Mouse (Mus musculus) neural tube, embryonic 14.5 days (tissue): Measurements from ENCODE around the gene Dvl3. TPM values are rescaled to one million over a fixed set of nuclear protein-coding genes. Genes with fewer than 3 reads are reported as not detected.

Experiments used
- ATAC-seq: fragments of 200-750 bp; cut with Nextera tagmentation; 2 replicates; pipeline ENCODE4 v1.8.0; 2017; ENCODE audit warnings: low read depth, mild to moderate bottlenecking, moderate TSS enrichment, moderate library complexity
- H3K27ac ChIP-seq: fragments of 300-500 bp; sonication (generic); 2 replicates; pipeline ENCODE4 v1.5.1; 2014; ENCODE audit warnings: low read depth, mild to moderate bottlenecking, control low read depth, low read length, moderate library complexity, mixed read lengths
- H3K27me3 ChIP-seq: fragments of 300-500 bp; sonication (generic); 2 replicates; pipeline ENCODE4 v1.6.1; 2014; ENCODE audit warnings: low read length; ENCODE audit not compliant: control insufficient read depth, insufficient read depth
- H3K36me3 ChIP-seq: fragments of 300-500 bp; sonication (generic); 2 replicates; pipeline ENCODE4 v1.6.1; 2014; ENCODE audit warnings: low read length, mixed read lengths; ENCODE audit not compliant: control insufficient read depth, insufficient read depth
- H3K4me1 ChIP-seq: fragments of 300-500 bp; sonication (generic); 2 replicates; pipeline ENCODE4 v1.6.1; 2014; ENCODE audit warnings: low read length; ENCODE audit not compliant: control insufficient read depth, insufficient read depth
- H3K4me2 ChIP-seq: fragments of 300-500 bp; sonication (generic); 2 replicates; pipeline ENCODE4 v1.6.1; 2014; ENCODE audit warnings: mild to moderate bottlenecking, low read depth, low read length, control low read depth
- H3K4me3 ChIP-seq: fragments of 300-500 bp; sonication (generic); 2 replicates; pipeline ENCODE4 v1.5.1; 2014; ENCODE audit warnings: low read depth, low read length, control low read depth, mixed read lengths
- H3K9ac ChIP-seq: fragments of 300-500 bp; sonication (generic); replicated peaks from 2 replicates; pipeline ENCODE4 v1.6.1; 2014; ENCODE audit warnings: low read depth, mild to moderate bottlenecking, control low read depth, low read length, mixed read lengths
- H3K9me3 ChIP-seq: fragments of 300-500 bp; sonication (generic); 2 replicates; pipeline ENCODE4 v1.6.1; 2016; ENCODE audit warnings: low read length; ENCODE audit not compliant: control insufficient read depth
- WGBS: fragments of 180-500 bp; shearing (Covaris S2); extraction: QIAGEN DNeasy Blood & Tissue Kit; methylation state at CpG from one replicate; pipeline ENCODE4 v1.1.7; 2014; 5-methylcytosine and 5-hydroxymethylcytosine counted together
- polyA plus RNA-seq: library from polyadenylated mRNA; unstranded; fragments of >200 nt; fragmentation: Nextera tagmentation; extraction: Ambion mirVana; gene quantifications from 2 replicates; pipeline ENCODE4 v1.2.1, GENCODE M21; 2014

The Dvl3 gene
- polyA plus RNA-seq, 1 experiment from 2014 or later = 40.6 TPM

- no peak overlapping the region for H3K9ac ChIP-seq
- H3K36me3 ChIP-seq = peaks cover 66% of the 10 kb centered on the region
- H3K9me3 ChIP-seq = no peaks in the 10 kb centered on the region
- peak; percentile 56; the same call in 1 of the 2 replicates for ATAC-seq
- H3K27ac ChIP-seq = no peak overlapping the region
- H3K4me3 ChIP-seq = no peak overlapping the region
- no peaks in the 10 kb centered on the region for H3K4me1 ChIP-seq
- WGBS = 93% methylated on average over 3 of the region's 3 CpGs
- no peak overlapping the region for H3K4me2 ChIP-seq
- H3K27me3 ChIP-seq = no peaks in the 10 kb centered on the region
Measured at GRCm38 (mm10) chr16:20509349-20509748, 7.4 kb upstream of the Dvl3 start.

GRCm38 (mm10) chr16:20511277-20511847 lies 5.4 kb upstream of the Dvl3 start:
- Histone ChIP-seq H3K27ac (no peak overlapping the region), H3K4me2 (no peak overlapping the region), H3K4me3 (no peak overlapping the region), H3K4me1 (no peaks in the 10 kb centered on the region), H3K27me3 (no peaks in the 10 kb centered on the region), H3K36me3 (peaks cover 47% of the 10 kb centered on the region), H3K9me3 (no peaks in the 10 kb centered on the region), H3K9ac (no peak overlapping the region)
- 90% methylated on average over 7 of the region's 7 CpGs for WGBS
- no peak for ATAC-seq

- no peak for ATAC-seq
- H3K4me3 ChIP-seq = peak overlapping the region; percentile 96
- peak overlapping the region; percentile 95 for H3K9ac ChIP-seq
- peaks cover 13% of the 10 kb centered on the region for H3K4me1 ChIP-seq
- no peaks in the 10 kb centered on the region for H3K9me3 ChIP-seq
- no peaks in the 10 kb centered on the region for H3K27me3 ChIP-seq
- H3K36me3 ChIP-seq = peaks cover 6% of the 10 kb centered on the region; the same call in 1 of the 2 replicates
- H3K4me2 ChIP-seq = peak overlapping the region; percentile 81
- H3K27ac ChIP-seq = no peak overlapping the region; the same call in 1 of the 2 replicates
Measured at GRCm38 (mm10) chr16:20516032-20516431, 750 bp upstream of the Dvl3 start.

- Histone ChIP-seq H3K36me3 (peaks cover 5% of the 10 kb centered on the region), H3K4me3 (peak overlapping the region; percentile 96), H3K9me3 (no peaks in the 10 kb centered on the region), H3K9ac (peak overlapping the region; percentile 95), H3K4me2 (peak overlapping the region; percentile 81), H3K27me3 (no peaks in the 10 kb centered on the region), H3K4me1 (peaks cover 13% of the 10 kb centered on the region), H3K27ac (peak overlapping the region; percentile 88)
- WGBS = 1% methylated on average over 26 of the region's 26 CpGs
- peak; percentile 36; the same call in 1 of the 2 replicates for ATAC-seq
Measured at GRCm38 (mm10) chr16:20517216-20517615, 434 bp downstream of the Dvl3 start.

GRCm38 (mm10) chr16:20517701-20518374 lies 1.1 kb downstream of the Dvl3 start:
- WGBS = 4% methylated on average over 6 of the region's 6 CpGs
- ATAC-seq = peak; percentile 44
- H3K27me3 ChIP-seq = no peaks in the 10 kb centered on the region
- peaks cover 5% of the 10 kb centered on the region for H3K36me3 ChIP-seq
- peaks cover 13% of the 10 kb centered on the region for H3K4me1 ChIP-seq
- H3K9ac ChIP-seq = peak overlapping the region; percentile 95
- no peaks in the 10 kb centered on the region for H3K9me3 ChIP-seq
- peak overlapping the region; percentile 81 for H3K4me2 ChIP-seq
- H3K27ac ChIP-seq = peak overlapping the region; percentile 88
- peak overlapping the region; percentile 96 for H3K4me3 ChIP-seq

GRCm38 (mm10) chr16:20523886-20524285 lies 7.1 kb downstream of the Dvl3 start:
- ATAC-seq = no peak
- Histone ChIP-seq H3K27ac (no peak overlapping the region), H3K27me3 (no peaks in the 10 kb centered on the region), H3K4me2 (no peak overlapping the region), H3K9ac (no peak overlapping the region), H3K9me3 (no peaks in the 10 kb centered on the region), H3K4me3 (no peak overlapping the region), H3K36me3 (peaks cover 58% of the 10 kb centered on the region), H3K4me1 (peaks cover 4% of the 10 kb centered on the region)
- 85% methylated on average over 10 of the region's 10 CpGs for WGBS

- H3K27ac ChIP-seq = no peak overlapping the region
- H3K36me3 ChIP-seq = peaks cover 78% of the 10 kb centered on the region
- no peaks in the 10 kb centered on the region for H3K4me1 ChIP-seq
- no peak overlapping the region for H3K4me3 ChIP-seq
- H3K9ac ChIP-seq = no peak overlapping the region
- ATAC-seq = no peak
- H3K4me2 ChIP-seq = no peak overlapping the region
- WGBS = 95% methylated on average over 5 of the region's 5 CpGs
- no peaks in the 10 kb centered on the region for H3K9me3 ChIP-seq
- no peaks in the 10 kb centered on the region for H3K27me3 ChIP-seq
Measured at GRCm38 (mm10) chr16:20528779-20529178, 12.0 kb downstream of the Dvl3 start.

- no peak overlapping the region for H3K27ac ChIP-seq
- no peaks in the 10 kb centered on the region for H3K9me3 ChIP-seq
- H3K9ac ChIP-seq = no peak overlapping the region
- no peaks in the 10 kb centered on the region for H3K27me3 ChIP-seq
- no peak for ATAC-seq
- WGBS = 53% methylated on average over 1 of the region's 1 CpGs
- H3K4me1 ChIP-seq = no peaks in the 10 kb centered on the region
- H3K4me3 ChIP-seq = no peak overlapping the region
- H3K4me2 ChIP-seq = no peak overlapping the region
- peaks cover 72% of the 10 kb centered on the region for H3K36me3 ChIP-seq
Measured at GRCm38 (mm10) chr16:20529375-20529774, 12.6 kb downstream of the Dvl3 start.

- H3K4me2 ChIP-seq = no peak overlapping the region
- no peaks in the 10 kb centered on the region for H3K4me1 ChIP-seq
- no peak overlapping the region for H3K4me3 ChIP-seq
- no peaks in the 10 kb centered on the region for H3K9me3 ChIP-seq
- no peak overlapping the region for H3K27ac ChIP-seq
- peaks cover 60% of the 10 kb centered on the region for H3K36me3 ChIP-seq
- WGBS = 96% methylated on average over 20 of the region's 20 CpGs
- no peak for ATAC-seq
- no peaks in the 10 kb centered on the region for H3K27me3 ChIP-seq
- H3K9ac ChIP-seq = no peak overlapping the region
Measured at GRCm38 (mm10) chr16:20530941-20531340, 14.2 kb downstream of the Dvl3 start.
